ENCODE assay signal across 14 mouse cellular contexts in the genomic region with DNA sequence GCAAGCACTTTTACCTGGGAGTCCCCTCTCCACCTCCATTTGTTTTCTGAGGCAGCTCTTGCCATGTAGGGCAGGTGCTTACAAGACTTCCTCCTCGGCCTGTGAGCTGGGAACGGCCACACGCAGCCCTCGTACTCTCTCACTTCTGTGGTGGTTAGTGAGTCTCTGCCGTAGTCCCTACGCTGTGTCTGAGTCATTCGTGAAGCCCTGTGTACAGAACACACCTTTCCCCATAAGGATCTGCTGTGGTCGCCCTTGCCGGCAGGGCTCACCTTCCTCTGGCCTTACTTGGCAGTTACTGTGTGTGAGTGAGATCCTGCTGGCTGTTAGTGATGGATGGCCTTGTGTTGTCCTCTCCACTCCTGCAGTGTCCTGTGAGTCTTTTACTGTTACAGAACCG. TPM values are rescaled to one million over a fixed set of nuclear protein-coding genes. Genes with fewer than 3 reads are reported as not detected.
DNase-seq lines count a peak whose midpoint lies in the region; ATAC-seq lines count a peak whose summit lies in the region.
"Had no signal": no experiment of that assay in that cellular context is flagged by ENCODE, and none has a peak within 500 bp of the region (broad histone marks: within the 10 kb centered on the region; RNA-seq: fewer than 3 reads in every experiment).

No protein-coding gene starts in this region.

- H3K27ac ChIP-seq in kidney, embryonic 14.5 days (ENCODE audit: low read depth, low read length), result peak overlapping the region; percentile 48; the same call in 1 of the 2 replicates
- no peak overlapping the region for H3K27ac ChIP-seq in midbrain, embryonic 11.5 days (ENCODE audit: low read depth, low read length)
- no peak overlapping the region for H3K27ac ChIP-seq in forebrain, embryonic 13.5 days
- H3K27ac ChIP-seq: hindbrain, embryonic 10.5 days; liver, embryonic 15.5 days had no signal

- no peaks in the 10 kb centered on the region for H3K27me3 ChIP-seq in kidney, embryonic 14.5 days (ENCODE audit: control insufficient read depth, insufficient read depth, low read length)
- H3K27me3 ChIP-seq in midbrain, embryonic 11.5 days (ENCODE audit: control insufficient read depth, insufficient read depth, low read length), result no peaks in the 10 kb centered on the region
- no peaks in the 10 kb centered on the region for H3K27me3 ChIP-seq in forebrain, embryonic 13.5 days
- H3K27me3 ChIP-seq: liver, embryonic 15.5 days had no signal

- DNase-seq in kidney, adult 11 months, result no peak
- DNase-seq in CD4-positive, CD25-positive, alpha-beta regulatory T cell, adult 2 months (ENCODE audit: low read depth, low spot score), result peak; percentile 77
- DNase-seq in brain, adult 2 months (ENCODE audit: low read depth, low spot score), result peak; percentile 31
- DNase-seq in spleen, postnatal 36 days (ENCODE audit: low spot score in 2 of 2), result peak; percentile 71
- DNase-seq in midbrain, embryonic 11.5 days (ENCODE audit: low spot score, missing footprints), result no peak
- DNase-seq in kidney, adult 9 months, result no peak
- DNase-seq: adrenal gland, postnatal 14 days; cerebellum, postnatal 10 days; layer of hippocampus, postnatal 36 days; midbrain, embryonic 14.5 days had no signal

- H3K4me1 ChIP-seq in kidney, embryonic 14.5 days (ENCODE audit: control insufficient read depth, insufficient read depth, low read length), result peaks cover 22% of the 10 kb centered on the region
- no peaks in the 10 kb centered on the region for H3K4me1 ChIP-seq in midbrain, embryonic 11.5 days (ENCODE audit: control insufficient read depth, insufficient read depth, low read length)
- peaks cover 4% of the 10 kb centered on the region; the same call in 1 of the 2 replicates for H3K4me1 ChIP-seq in forebrain, embryonic 13.5 days
- H3K4me1 ChIP-seq: hindbrain, embryonic 10.5 days had no signal

- H3K9ac ChIP-seq in kidney, embryonic 14.5 days (ENCODE audit: low read depth, low read length), result no peak overlapping the region
- no peak overlapping the region for H3K9ac ChIP-seq in midbrain, embryonic 11.5 days (ENCODE audit: low read length)
- H3K9ac ChIP-seq in forebrain, embryonic 13.5 days, result no peak overlapping the region
- H3K9ac ChIP-seq: liver, embryonic 15.5 days had no signal

- no peak overlapping the region for H3K4me3 ChIP-seq in kidney, embryonic 14.5 days (ENCODE audit: low read length)
- no peak overlapping the region for H3K4me3 ChIP-seq in midbrain, embryonic 11.5 days (ENCODE audit: low read depth, low read length)
- H3K4me3 ChIP-seq in forebrain, embryonic 13.5 days, result no peak overlapping the region
- H3K4me3 ChIP-seq: hindbrain, embryonic 10.5 days; liver, embryonic 15.5 days had no signal

- no peaks in the 10 kb centered on the region for H3K9me3 ChIP-seq in kidney, embryonic 14.5 days (ENCODE audit: control insufficient read depth, low read length)
- no peaks in the 10 kb centered on the region for H3K9me3 ChIP-seq in midbrain, embryonic 11.5 days (ENCODE audit: control insufficient read depth, low read length)
- H3K9me3 ChIP-seq in forebrain, embryonic 13.5 days (replicated peaks), result no peaks in the 10 kb centered on the region
- H3K9me3 ChIP-seq: hindbrain, embryonic 10.5 days; liver, embryonic 15.5 days had no signal

- 69% methylated on average over 10 of the region's 10 CpGs for WGBS in kidney, embryonic 14.5 days
- 91% methylated on average over 10 of the region's 10 CpGs for WGBS in midbrain, embryonic 11.5 days
- WGBS in forebrain, embryonic 13.5 days, result 93% methylated on average over 10 of the region's 10 CpGs

- peaks cover 61% of the 10 kb centered on the region for H3K36me3 ChIP-seq in kidney, embryonic 14.5 days (ENCODE audit: control insufficient read depth, insufficient read depth, low read length)
- H3K36me3 ChIP-seq in midbrain, embryonic 11.5 days (ENCODE audit: control insufficient read depth, insufficient read depth, low read length), result peaks cover 15% of the 10 kb centered on the region
- H3K36me3 ChIP-seq in forebrain, embryonic 13.5 days (ENCODE audit: poor library complexity, severe bottlenecking), result peaks cover 90% of the 10 kb centered on the region

- 0 out of 2 replicates have a peak, but pooled peaks have one; percentile 6 for ATAC-seq in kidney, embryonic 14.5 days (ENCODE audit: low FRiP score, low TSS enrichment)
- no peak for ATAC-seq in midbrain, embryonic 11.5 days (ENCODE audit: low FRiP score)
- no peak for ATAC-seq in forebrain, embryonic 13.5 days

- H3K4me2 ChIP-seq in kidney, embryonic 14.5 days (replicated peaks; ENCODE audit: low read depth, low read length), result no peak overlapping the region
- no peak overlapping the region for H3K4me2 ChIP-seq in midbrain, embryonic 11.5 days
- H3K4me2 ChIP-seq in forebrain, embryonic 13.5 days, result no peak overlapping the region
- H3K4me2 ChIP-seq: liver, embryonic 15.5 days had no signal

RNA-seq across cellular contexts. Expression of a gene that starts 23.2 kb away (rescaled TPM):
- 35.6 and 36.4 TPM in 2 replicates for polyA plus RNA-seq in kidney, embryonic 14.5 days (2014; fragmentation: Nextera tagmentation; extraction: Ambion mirVana)
- 43.1 and 43.8 TPM in 2 replicates for polyA plus RNA-seq in midbrain, embryonic 11.5 days (2014; fragmentation: Nextera tagmentation; extraction: Ambion mirVana)
- polyA plus RNA-seq in forebrain, embryonic 13.5 days (2015; fragmentation: Nextera tagmentation; extraction: Ambion mirVana), result 76.4 and 83.9 TPM in 2 replicates

RNA-seq across cellular contexts. Expression of a gene that starts 23.4 kb away (rescaled TPM):
- polyA plus RNA-seq in kidney, embryonic 14.5 days (2014; fragmentation: Nextera tagmentation; extraction: Ambion mirVana), result 87.8 and 103 TPM in 2 replicates
- 131 and 154 TPM in 2 replicates for polyA plus RNA-seq in midbrain, embryonic 11.5 days (2014; fragmentation: Nextera tagmentation; extraction: Ambion mirVana)
- polyA plus RNA-seq in forebrain, embryonic 13.5 days (2015; fragmentation: Nextera tagmentation; extraction: Ambion mirVana), result 153 and 156 TPM in 2 replicates

RNA-seq across cellular contexts. Expression of a gene that starts 24.4 kb away (rescaled TPM):
- 64.8 and 96.7 TPM in 2 replicates for polyA plus RNA-seq in kidney, embryonic 14.5 days (2014; fragmentation: Nextera tagmentation; extraction: Ambion mirVana)
- polyA plus RNA-seq in midbrain, embryonic 11.5 days (2014; fragmentation: Nextera tagmentation; extraction: Ambion mirVana), result 124 and 138 TPM in 2 replicates
- polyA plus RNA-seq in forebrain, embryonic 13.5 days (2015; fragmentation: Nextera tagmentation; extraction: Ambion mirVana), result 166 and 168 TPM in 2 replicates

RNA-seq across cellular contexts. Expression of a gene that starts 33.7 kb away (rescaled TPM):
- polyA plus RNA-seq in kidney, embryonic 14.5 days (2014; fragmentation: Nextera tagmentation; extraction: Ambion mirVana), result 15.1 and 22.6 TPM in 2 replicates
- not detected in 2 replicates for polyA plus RNA-seq in midbrain, embryonic 11.5 days (2014; fragmentation: Nextera tagmentation; extraction: Ambion mirVana)
- 0.18 TPM in 1 of 2 replicates, not detected in the other for polyA plus RNA-seq in forebrain, embryonic 13.5 days (2015; fragmentation: Nextera tagmentation; extraction: Ambion mirVana)
- polyA plus RNA-seq: hindbrain, embryonic 10.5 days; midbrain, embryonic 14.5 days had no signal

RNA-seq across cellular contexts. Expression of a gene that starts 57.8 kb away (rescaled TPM):
- polyA plus RNA-seq in kidney, embryonic 14.5 days (2014; fragmentation: Nextera tagmentation; extraction: Ambion mirVana), result 12.7 and 19.3 TPM in 2 replicates
- 7.5 and 8.6 TPM in 2 replicates for polyA plus RNA-seq in midbrain, embryonic 11.5 days (2014; fragmentation: Nextera tagmentation; extraction: Ambion mirVana)
- 12.0 and 14.6 TPM in 2 replicates for polyA plus RNA-seq in forebrain, embryonic 13.5 days (2015; fragmentation: Nextera tagmentation; extraction: Ambion mirVana)

Comparison
In these comparisons a context has a peak if more than half of its experiments do, and no peak if none do; other contexts are left out.
1. DNase-seq: peak in CD4-positive, CD25-positive, alpha-beta regulatory T cell, adult 2 months (single experiment), brain, adult 2 months (single experiment) and spleen, postnatal 36 days (2 of 2); none in kidney, adult 11 months (single experiment), midbrain, embryonic 11.5 days (single experiment) and kidney, adult 9 months (single experiment).